Mouse (Mus musculus) embryonic facial prominence, embryonic 13.5 days (tissue): ENCODE data around the gene Scarb1. TPM values are rescaled to one million over a fixed set of nuclear protein-coding genes. Genes with fewer than 3 reads are reported as not detected.
"Not testable (repeated sequence)": the region's sequence is repeated elsewhere in the genome, so short reads cannot be mapped to it uniquely, and the experiment has no call there.

Experiments
- ATAC-seq: fragments of 200-750 bp; cut with Nextera tagmentation; 2 replicates; pipeline ENCODE4 v1.8.0; 2017; ENCODE audit warnings: low read depth; ENCODE audit not compliant: insufficient number of reproducible peaks, insufficient read depth, low FRiP score, low TSS enrichment
- H3K27ac ChIP-seq: fragments of 300-500 bp; sonication (generic); 2 replicates; pipeline ENCODE4 v1.5.1; 2015; ENCODE audit warnings: moderate library complexity, mild to moderate bottlenecking, inconsistent platforms
- H3K27me3 ChIP-seq: fragments of 300-500 bp; sonication (generic); 2 replicates; pipeline ENCODE4 v1.6.1; 2015; ENCODE audit warnings: mild to moderate bottlenecking, inconsistent platforms
- H3K36me3 ChIP-seq: fragments of 300-500 bp; sonication (generic); 2 replicates; pipeline ENCODE4 v1.6.1; 2015; ENCODE audit warnings: mild to moderate bottlenecking, inconsistent platforms
- H3K4me1 ChIP-seq: fragments of 300-500 bp; sonication (generic); 2 replicates; pipeline ENCODE4 v1.6.1; 2015; ENCODE audit warnings: inconsistent platforms
- H3K4me2 ChIP-seq: fragments of 300-500 bp; sonication (generic); 2 replicates; pipeline ENCODE4 v1.6.1; 2015; ENCODE audit warnings: moderate library complexity, mild to moderate bottlenecking, inconsistent platforms
- H3K4me3 ChIP-seq: fragments of 300-500 bp; sonication (generic); 2 replicates; pipeline ENCODE4 v1.5.1; 2015; ENCODE audit warnings: mild to moderate bottlenecking, inconsistent platforms
- H3K9ac ChIP-seq: fragments of 300-500 bp; sonication (generic); 2 replicates; pipeline ENCODE4 v1.6.1; 2015; ENCODE audit warnings: mild to moderate bottlenecking, inconsistent platforms
- H3K9me3 ChIP-seq: fragments of 300-500 bp; sonication (generic); 2 replicates; pipeline ENCODE4 v1.6.1; 2016; ENCODE audit warnings: inconsistent platforms
- WGBS: fragments of 180-500 bp; shearing (Covaris S2); methylation state at CpG from one replicate; pipeline ENCODE4 v1.1.7; 2015; ENCODE audit warnings: mixed read lengths; 5-methylcytosine and 5-hydroxymethylcytosine counted together
- polyA plus RNA-seq: library from polyadenylated mRNA; unstranded; fragments of >200 nt; fragmentation: Nextera tagmentation; extraction: Ambion mirVana; gene quantifications from 2 replicates; pipeline ENCODE4 v1.2.1, GENCODE M21; 2015

Gene Scarb1
- polyA plus RNA-seq = 53.9 and 55.6 TPM in 2 replicates

DNA sequence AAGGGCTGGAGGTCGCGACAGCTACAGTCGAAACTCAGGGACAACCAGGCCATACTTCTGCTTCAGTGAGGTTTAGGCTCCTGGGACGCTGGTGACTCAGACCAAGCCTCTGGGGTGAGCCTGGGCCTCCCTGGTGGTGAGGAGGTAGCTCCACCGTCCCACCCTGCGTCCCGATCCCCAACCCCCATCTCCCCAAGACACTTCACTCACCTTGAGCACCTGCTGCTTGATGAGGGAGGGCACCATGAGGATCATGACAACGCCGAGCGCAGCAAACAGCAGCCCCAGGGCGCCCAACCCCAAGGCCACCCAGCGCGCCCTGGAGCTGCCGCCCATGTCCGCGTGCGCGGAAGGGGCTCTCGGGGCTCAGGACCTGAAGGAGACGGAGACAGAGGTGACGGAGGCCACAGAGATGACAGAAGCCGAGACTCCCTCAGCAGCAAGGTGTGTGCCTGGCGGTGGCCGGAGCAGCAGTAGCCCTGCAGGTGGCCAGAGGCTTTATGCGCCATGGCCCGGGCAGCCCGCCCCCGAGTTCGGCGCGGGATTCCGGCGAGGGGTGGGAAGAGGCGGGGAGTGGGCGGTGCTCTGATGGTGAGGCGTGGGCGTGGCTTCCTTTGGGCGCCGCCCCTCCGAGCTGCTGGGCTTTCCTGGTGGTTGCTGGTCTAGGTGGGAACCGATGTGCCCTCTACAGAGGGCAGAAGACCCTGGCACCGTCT is at the start of gene Scarb1:
Gene Scarb1 (minus strand): TSS at position 548 of the 716 bp plus-strand sequence.
- Histone ChIP-seq H3K36me3 (no peaks in the 10 kb centered on the region), H3K27ac (peak within 1 kb of the TSS; percentile 34), H3K4me3 (peak within 1 kb of the TSS; percentile 66), H3K4me2 (peak within 1 kb of the TSS; percentile 98), H3K9me3 (no peaks in the 10 kb centered on the region), H3K27me3 (no peaks in the 10 kb centered on the region), H3K9ac (peak within 1 kb of the TSS; percentile 77), H3K4me1 (peaks cover 25% of the 10 kb centered on the region)
- WGBS = under 1% methylated on average over 42 of the region's 42 CpGs
- peak; percentile 68 for ATAC-seq

DNA sequence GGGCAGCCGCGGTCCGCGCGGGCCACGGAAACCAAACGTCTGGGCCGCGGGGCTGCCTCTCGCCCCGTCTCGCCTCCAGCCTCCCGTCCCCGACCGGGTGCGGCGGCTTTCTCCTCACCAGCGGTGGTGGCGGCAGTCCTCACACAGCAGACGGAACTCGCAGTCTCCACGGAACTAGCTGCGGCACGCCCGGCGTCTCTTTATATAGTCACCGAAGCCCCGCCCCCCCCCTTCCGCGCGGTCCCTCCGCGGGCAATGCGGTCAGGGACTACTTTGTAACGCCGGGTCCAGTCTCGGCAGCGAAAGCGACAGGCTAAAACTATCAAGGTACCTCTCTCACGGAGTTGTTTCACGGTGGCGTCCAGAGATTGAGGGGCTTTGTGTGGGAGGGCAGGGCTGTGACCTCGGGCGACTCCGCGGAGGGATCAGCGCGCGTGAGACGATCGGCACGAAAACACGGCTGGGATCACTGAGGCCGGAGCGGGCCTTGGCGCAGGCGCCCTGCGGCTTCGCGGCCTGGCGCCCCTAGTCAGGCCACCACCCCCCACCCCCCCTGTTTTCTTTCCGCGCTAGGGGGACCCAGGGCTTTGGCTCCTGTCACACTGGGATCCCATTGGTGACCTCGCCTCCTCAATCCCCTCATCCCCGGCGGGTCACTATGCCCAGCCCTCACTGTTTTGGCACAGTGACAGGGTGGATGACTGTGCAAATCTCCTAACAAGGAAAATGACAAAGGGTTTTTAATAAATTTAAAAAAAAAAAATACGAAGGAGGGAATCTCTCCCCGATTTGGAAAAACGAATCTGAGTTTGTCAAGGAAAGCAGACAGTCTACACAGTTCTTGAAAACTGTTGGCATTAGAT is 48.9 kb upstream of the Scarb1 start, which contains the start of gene Ubc:
Gene Ubc (minus strand): TSS at position 624 of the 863 bp plus-strand sequence.
- Histone ChIP-seq H3K9me3 (no peaks in the 10 kb centered on the region), H3K27me3 (no peaks in the 10 kb centered on the region), H3K9ac (peak within 1 kb of the TSS; percentile 100), H3K27ac (peak within 1 kb of the TSS; percentile 98), H3K4me2 (peak within 1 kb of the TSS; percentile 95), H3K4me1 (peaks cover 48% of the 10 kb centered on the region), H3K4me3 (peak within 1 kb of the TSS; percentile 100), H3K36me3 (peaks cover 13% of the 10 kb centered on the region)
- under 1% methylated on average over 68 of the region's 69 CpGs for WGBS
- peak; percentile 60; the same call in 1 of the 2 replicates for ATAC-seq

DNA sequence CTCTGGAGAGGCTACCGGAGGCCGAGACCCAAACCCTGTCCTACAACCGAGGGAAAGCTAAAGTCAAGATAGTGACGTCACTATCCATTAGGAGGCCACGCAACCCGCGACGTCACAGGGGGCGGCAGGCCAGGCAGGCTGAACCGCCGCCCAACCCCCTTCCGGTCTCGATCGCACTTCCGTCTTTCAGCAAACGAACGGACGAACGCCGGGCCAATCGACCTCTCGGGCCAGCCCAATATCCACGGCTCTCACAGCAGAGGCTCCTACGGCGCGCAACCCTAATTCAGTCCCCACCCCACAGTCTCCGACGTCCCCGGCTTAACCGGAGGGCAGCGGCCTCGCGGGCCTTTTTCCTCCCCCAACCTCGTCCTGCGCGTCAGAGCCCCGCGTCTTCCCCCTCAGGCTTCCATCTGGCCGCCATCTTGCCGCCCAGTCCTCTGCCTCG is 48.3 kb upstream of the Scarb1 start, which contains the start of gene Gm10382:
Gene Gm10382 (plus strand): TSS at position 192 of the 448 bp plus-strand sequence.
- no peaks in the 10 kb centered on the region for H3K27me3 ChIP-seq
- peaks cover 45% of the 10 kb centered on the region for H3K4me1 ChIP-seq
- no peaks in the 10 kb centered on the region for H3K9me3 ChIP-seq
- peak within 1 kb of the TSS; percentile 94 for H3K27ac ChIP-seq
- ATAC-seq = 0 out of 2 replicates have a peak, but pooled peaks have one; percentile 3
- WGBS = under 1% methylated on average over 39 of the region's 41 CpGs
- peaks cover 18% of the 10 kb centered on the region for H3K36me3 ChIP-seq
- H3K4me2 ChIP-seq = peak within 1 kb of the TSS; percentile 95
- peak within 1 kb of the TSS; percentile 100 for H3K9ac ChIP-seq
- H3K4me3 ChIP-seq = peak within 1 kb of the TSS; percentile 100

DNA sequence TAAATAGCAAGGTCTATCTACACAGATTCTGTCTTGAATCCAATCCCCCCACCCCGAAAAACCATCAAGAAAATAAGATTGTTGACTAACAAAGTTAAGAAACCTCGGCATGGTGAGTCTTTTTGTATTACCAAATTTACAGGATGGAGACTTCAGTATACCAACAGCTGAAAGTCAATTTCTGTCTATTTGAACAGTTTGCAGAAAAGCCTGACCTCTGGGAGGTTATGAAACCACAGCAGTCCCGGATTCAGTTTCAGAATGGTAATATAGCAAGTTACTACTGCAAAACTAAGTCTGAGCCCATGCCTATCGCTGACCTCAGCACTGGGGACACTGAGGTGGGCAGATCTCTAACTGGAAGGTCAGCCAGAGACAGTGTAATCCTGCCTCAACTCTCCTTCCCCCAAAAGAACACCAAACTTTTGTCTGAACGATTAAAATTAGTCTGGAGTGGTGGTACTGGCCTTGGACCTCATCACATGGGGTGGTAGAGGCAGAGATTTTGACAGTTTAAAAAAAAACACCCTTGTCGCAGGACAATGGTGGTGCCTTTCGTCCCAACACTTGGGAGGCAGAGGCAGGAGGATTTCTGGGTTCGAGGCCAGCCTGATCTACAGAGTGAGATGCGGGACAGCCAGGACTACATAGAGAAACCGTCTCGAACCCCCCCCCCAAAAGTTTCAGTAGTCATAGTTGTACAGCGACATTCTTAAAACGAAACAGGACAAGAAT is 47.6 kb upstream of the Scarb1 start:
- Histone ChIP-seq H3K27me3 (no peaks in the 10 kb centered on the region), H3K4me2 (peak overlapping the region; percentile 95), H3K9ac (peak overlapping the region; percentile 100), H3K4me1 (peaks cover 39% of the 10 kb centered on the region), H3K4me3 (peak overlapping the region; percentile 100), H3K36me3 (peaks cover 18% of the 10 kb centered on the region), H3K9me3 (no peaks in the 10 kb centered on the region), H3K27ac (peak overlapping the region; percentile 94)
- 23% methylated on average over 13 of the region's 13 CpGs for WGBS
- no peak for ATAC-seq

DNA sequence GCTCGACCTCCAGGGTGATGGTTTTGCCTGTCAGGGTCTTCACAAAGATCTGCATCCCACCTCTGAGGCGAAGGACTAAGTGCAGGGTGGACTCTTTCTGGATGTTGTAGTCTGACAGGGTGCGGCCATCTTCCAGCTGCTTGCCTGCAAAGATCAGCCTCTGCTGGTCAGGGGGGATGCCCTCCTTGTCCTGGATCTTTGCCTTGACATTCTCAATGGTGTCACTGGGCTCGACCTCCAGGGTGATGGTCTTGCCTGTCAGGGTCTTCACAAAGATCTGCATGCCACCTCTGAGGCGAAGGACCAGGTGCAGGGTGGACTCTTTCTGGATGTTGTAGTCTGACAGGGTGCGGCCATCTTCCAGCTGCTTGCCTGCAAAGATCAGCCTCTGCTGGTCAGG is 46.4 kb upstream of the Scarb1 start:
- not testable (repeated sequence) for H3K27me3 ChIP-seq, H3K9ac ChIP-seq, ATAC-seq, H3K27ac ChIP-seq, H3K9me3 ChIP-seq, H3K4me3 ChIP-seq, H3K4me2 ChIP-seq
- Histone ChIP-seq H3K4me1 (peaks cover 28% of the 10 kb centered on the region), H3K36me3 (peaks cover 18% of the 10 kb centered on the region)
- 85% methylated on average over 5 of the region's 6 CpGs for WGBS

DNA sequence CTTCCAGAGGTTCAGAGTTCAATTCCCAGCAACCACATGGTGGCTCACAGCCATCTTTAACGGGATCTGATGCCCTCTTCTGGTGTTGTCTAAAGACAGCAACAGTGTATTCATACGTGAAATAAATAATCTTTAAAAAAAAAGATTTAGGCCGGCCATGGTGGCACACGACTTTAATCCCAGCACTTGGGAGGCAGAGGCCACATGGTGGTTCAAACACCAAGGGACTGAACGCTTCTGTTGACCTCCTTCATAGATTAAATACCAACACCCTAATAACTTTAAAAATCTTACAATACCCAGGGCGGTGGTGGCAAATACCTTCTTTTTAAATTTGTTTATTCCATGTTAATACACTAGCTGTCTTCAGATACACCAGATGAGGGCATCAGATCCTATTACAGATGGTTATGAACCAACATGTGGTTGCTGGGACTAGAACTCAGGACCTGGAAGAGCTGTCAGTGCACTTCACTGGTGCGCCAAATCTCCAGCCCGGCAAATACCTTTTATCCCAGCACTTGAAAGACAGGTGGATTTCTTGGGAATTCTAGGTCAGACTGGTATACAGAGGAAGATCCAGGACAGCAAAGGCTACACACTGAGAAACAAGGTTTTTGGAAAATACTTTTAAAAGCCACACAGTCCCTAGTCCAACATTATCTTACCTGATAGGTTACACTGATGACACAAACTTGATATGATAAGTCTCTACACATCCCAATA is 44.5 kb upstream of the Scarb1 start:
- no peak for ATAC-seq

DNA sequence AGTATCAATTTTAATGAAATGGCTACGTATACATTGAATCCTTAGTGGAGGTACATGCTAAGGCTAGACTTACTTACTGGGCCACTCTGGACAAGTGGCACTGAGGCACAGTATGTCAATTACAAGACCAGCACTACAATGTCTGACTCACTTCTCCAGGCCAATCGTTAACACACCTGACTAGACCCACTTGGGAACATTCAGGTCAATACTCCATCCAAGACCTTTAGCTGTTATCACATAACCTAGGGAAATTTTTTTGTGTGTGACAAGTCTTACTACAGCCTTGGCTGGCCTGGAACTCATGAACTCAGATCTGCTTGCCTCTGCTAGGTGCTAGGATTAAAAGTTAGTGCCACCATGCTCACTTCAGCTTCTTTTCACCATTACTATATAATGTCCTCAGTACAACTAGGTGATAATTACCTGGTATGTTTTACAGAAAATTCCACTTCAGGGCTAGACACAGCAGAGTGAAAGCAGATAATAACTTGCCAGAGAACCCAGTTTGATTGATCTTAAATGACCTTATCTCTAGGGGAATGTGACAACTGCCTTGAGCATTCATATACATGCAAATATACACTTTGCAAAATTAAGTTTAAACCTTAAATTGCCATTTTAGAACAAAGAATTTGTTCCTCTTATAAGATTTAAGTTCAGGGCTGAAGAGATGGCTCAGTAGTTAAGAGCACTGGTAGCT is 43.8 kb upstream of the Scarb1 start:
- Histone ChIP-seq H3K27me3 (no peaks in the 10 kb centered on the region), H3K9ac (no peak overlapping the region), H3K36me3 (peaks cover 18% of the 10 kb centered on the region), H3K4me2 (no peak overlapping the region), H3K4me1 (peaks cover 22% of the 10 kb centered on the region), H3K27ac (no peak overlapping the region), H3K9me3 (no peaks in the 10 kb centered on the region), H3K4me3 (no peak overlapping the region)
- WGBS = 88% methylated on average over 2 of the region's 2 CpGs
- ATAC-seq = no peak

More for the DNA sequence above, 44.5 kb upstream of the Scarb1 start:
- no peak overlapping the region for H3K4me3 ChIP-seq
- no peaks in the 10 kb centered on the region for H3K27me3 ChIP-seq
- 76% methylated on average over 8 of the region's 8 CpGs for WGBS
- no peaks in the 10 kb centered on the region for H3K9me3 ChIP-seq
- no peak overlapping the region for H3K27ac ChIP-seq
- peaks cover 18% of the 10 kb centered on the region for H3K36me3 ChIP-seq
- peaks cover 24% of the 10 kb centered on the region for H3K4me1 ChIP-seq
- H3K4me2 ChIP-seq = no peak overlapping the region
- H3K9ac ChIP-seq = no peak overlapping the region

DNA sequence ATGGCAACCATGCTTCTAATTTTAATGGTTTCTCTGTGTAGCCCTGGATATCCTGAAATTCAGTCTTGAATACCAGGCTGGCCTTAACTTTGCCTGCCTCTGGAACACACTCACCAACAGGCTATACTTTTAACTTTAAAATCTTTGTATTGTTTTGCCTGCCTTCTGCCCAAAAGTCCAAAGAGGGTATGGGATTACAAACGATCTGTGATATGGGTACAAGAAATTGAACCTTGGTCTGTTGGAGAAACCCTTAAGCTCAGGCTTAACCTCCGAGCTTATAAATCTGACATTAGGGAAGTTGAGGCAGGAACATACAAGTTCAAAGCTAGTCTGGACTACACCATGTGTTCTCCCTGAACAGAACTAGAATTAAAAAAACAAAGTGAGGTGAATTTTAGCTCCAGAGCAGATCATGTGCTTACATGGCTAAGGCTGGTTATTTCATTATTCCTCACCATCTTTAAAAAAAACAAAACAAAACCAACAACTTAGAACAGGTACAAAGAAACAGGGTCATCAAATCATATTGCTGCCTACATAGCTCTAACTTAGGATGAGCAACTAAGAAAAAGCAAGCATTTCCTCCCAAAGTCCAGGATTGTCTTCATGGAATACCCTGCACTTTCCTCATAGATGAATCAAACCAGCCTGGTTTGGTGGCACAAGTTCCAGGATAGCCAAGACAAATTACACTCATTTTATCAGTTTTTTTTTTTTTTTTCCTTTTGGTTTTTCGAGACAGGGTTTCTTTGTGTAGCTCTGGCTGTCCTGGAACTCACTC is 42.9 kb upstream of the Scarb1 start:
- no peak for ATAC-seq
- Histone ChIP-seq H3K36me3 (peaks cover 18% of the 10 kb centered on the region), H3K4me2 (no peak overlapping the region), H3K9ac (no peak overlapping the region), H3K27ac (no peak overlapping the region), H3K9me3 (no peaks in the 10 kb centered on the region), H3K27me3 (no peaks in the 10 kb centered on the region), H3K4me1 (peaks cover 22% of the 10 kb centered on the region), H3K4me3 (no peak overlapping the region)
- WGBS = 73% methylated on average over 3 of the region's 3 CpGs

DNA sequence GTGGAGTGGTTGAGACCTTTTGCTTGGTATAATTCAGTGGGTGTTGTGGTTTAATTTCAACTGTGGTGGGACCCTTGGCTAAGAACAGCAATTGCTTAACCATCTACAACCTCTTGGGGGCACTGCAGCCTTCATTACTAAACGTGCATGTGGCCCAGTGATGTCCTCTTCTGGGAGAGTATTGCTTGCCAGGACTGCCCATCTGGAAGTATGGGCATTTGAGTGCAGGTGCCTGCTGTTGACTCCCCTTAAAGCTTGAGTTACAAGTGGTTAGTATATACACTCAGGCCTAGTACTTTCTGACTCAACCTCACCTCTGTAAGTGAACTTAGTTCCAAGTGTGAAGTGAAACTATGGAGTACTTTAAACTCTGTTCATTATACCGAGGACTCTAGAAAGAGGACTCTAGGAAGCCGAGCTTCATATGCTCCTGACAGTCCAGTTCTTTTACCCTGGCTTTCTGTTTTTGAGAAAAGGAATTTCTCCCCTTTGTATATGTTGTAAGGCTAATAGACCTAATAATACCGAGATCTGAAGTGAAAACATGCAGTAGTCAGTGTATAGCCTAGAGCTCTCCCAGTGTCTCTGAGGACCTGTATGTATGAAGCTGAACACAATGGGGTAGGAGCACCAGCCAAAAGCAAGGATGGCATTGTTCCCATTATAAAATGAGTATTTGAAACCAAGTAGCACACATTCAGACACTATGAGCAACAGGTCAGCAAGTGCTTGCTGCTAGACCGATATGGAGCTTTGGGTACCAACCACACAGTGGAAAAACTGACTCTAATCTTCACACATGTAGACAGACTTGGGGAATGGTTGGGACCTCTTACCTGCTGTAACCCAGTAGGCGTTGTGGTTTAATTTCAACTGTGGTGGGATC is 42.0 kb upstream of the Scarb1 start:
- H3K27ac ChIP-seq = no peak overlapping the region
- H3K4me2 ChIP-seq = no peak overlapping the region
- 49% methylated on average over 6 of the region's 6 CpGs for WGBS
- ATAC-seq = 0 out of 2 replicates have a peak, but pooled peaks have one; percentile 5
- no peak overlapping the region for H3K4me3 ChIP-seq
- no peaks in the 10 kb centered on the region for H3K27me3 ChIP-seq
- H3K4me1 ChIP-seq = peaks cover 14% of the 10 kb centered on the region
- H3K36me3 ChIP-seq = peaks cover 18% of the 10 kb centered on the region
- no peaks in the 10 kb centered on the region for H3K9me3 ChIP-seq
- no peak overlapping the region for H3K9ac ChIP-seq
